Mouse (Mus musculus): ENCODE data around the gene Oxsm.

The Oxsm gene

GRCm38 (mm10) chr14:16249171-16249874, at the start of gene Oxsm, which contains the start of gene Ngly1:
TSS of gene Oxsm (minus strand) at chr14:16249808.
TSS of gene Ngly1 (plus strand) at chr14:16249280.
- peak; percentile 79 for DNase-seq (ENCODE audit: low read depth, low spot score)

GRCm38 (mm10) chr14:16296816-16297468, 47.3 kb upstream of the Oxsm start:
- peak; percentile 35 for DNase-seq (ENCODE audit: low read depth, low spot score)

- DNase-seq (ENCODE audit: low read depth, low spot score) = no peak
These were observed 44.3 kb upstream of the Oxsm start for GRCm38 (mm10) chr14:16293921-16294320.

- no peak for DNase-seq (ENCODE audit: low read depth, low spot score)
These were observed 43.4 kb upstream of the Oxsm start for GRCm38 (mm10) chr14:16293015-16293414.

GRCm38 (mm10) chr14:16292371-16292770, 42.8 kb upstream of the Oxsm start:
- DNase-seq (ENCODE audit: low read depth, low spot score) = no peak

GRCm38 (mm10) chr14:16283966-16284365, 34.4 kb upstream of the Oxsm start:
- no peak for DNase-seq (ENCODE audit: low read depth, low spot score)

- no peak for DNase-seq (ENCODE audit: low read depth, low spot score)
These were observed 29.6 kb upstream of the Oxsm start for GRCm38 (mm10) chr14:16279196-16279595.

GRCm38 (mm10) chr14:16273677-16274076, 24.1 kb upstream of the Oxsm start:
- DNase-seq (ENCODE audit: low read depth, low spot score) = no peak

- DNase-seq (ENCODE audit: low read depth, low spot score) = no peak
These were observed 20.2 kb upstream of the Oxsm start for GRCm38 (mm10) chr14:16269776-16270175.

GRCm38 (mm10) chr14:16267028-16267427, 17.4 kb upstream of the Oxsm start:
- no peak for DNase-seq (ENCODE audit: low read depth, low spot score)

GRCm38 (mm10) chr14:16261869-16262268, 12.3 kb upstream of the Oxsm start:
- DNase-seq (ENCODE audit: low read depth, low spot score) = no peak

GRCm38 (mm10) chr14:16260541-16260940, 10.9 kb upstream of the Oxsm start:
- no peak for DNase-seq (ENCODE audit: low read depth, low spot score)

GRCm38 (mm10) chr14:16256209-16256608, 6.6 kb upstream of the Oxsm start:
- no peak for DNase-seq (ENCODE audit: low read depth, low spot score)

- no peak for DNase-seq (ENCODE audit: low read depth, low spot score)
These were observed 6.1 kb upstream of the Oxsm start for GRCm38 (mm10) chr14:16255745-16256144.

GRCm38 (mm10) chr14:16250099-16250498, 491 bp upstream of the Oxsm start:
- no peak for DNase-seq (ENCODE audit: low read depth, low spot score)

- no peak for DNase-seq (ENCODE audit: low read depth, low spot score)
These were observed 928 bp downstream of the Oxsm start for GRCm38 (mm10) chr14:16248603-16249157.

GRCm38 (mm10) chr14:16248135-16248534, 1.5 kb downstream of the Oxsm start:
- DNase-seq (ENCODE audit: low read depth, low spot score) = no peak

- no peak for DNase-seq (ENCODE audit: low read depth, low spot score)
These were observed 3.2 kb downstream of the Oxsm start for GRCm38 (mm10) chr14:16246340-16246912.

GRCm38 (mm10) chr14:16245127-16245526, 4.5 kb downstream of the Oxsm start:
- DNase-seq (ENCODE audit: low read depth, low spot score) = no peak

GRCm38 (mm10) chr14:16244370-16244769, 5.2 kb downstream of the Oxsm start:
- DNase-seq (ENCODE audit: low read depth, low spot score) = no peak

GRCm38 (mm10) chr14:16243603-16244209, 5.9 kb downstream of the Oxsm start:
- no peak for DNase-seq (ENCODE audit: low read depth, low spot score)

- peak; percentile 82 for DNase-seq (ENCODE audit: low read depth, low spot score)
These were observed 6.5 kb downstream of the Oxsm start for GRCm38 (mm10) chr14:16242947-16243602.

All from forelimb bud, embryonic 11.5 days (tissue).